Mouse (Mus musculus): ENCODE results near the gene Tnfrsf1a. TPM values are rescaled to one million over a fixed set of nuclear protein-coding genes. Genes with fewer than 3 reads are reported as not detected.

Tnfrsf1a gene
- total RNA-seq, 2 experiments from 2014 or later: 219 to 241 TPM

DNA sequence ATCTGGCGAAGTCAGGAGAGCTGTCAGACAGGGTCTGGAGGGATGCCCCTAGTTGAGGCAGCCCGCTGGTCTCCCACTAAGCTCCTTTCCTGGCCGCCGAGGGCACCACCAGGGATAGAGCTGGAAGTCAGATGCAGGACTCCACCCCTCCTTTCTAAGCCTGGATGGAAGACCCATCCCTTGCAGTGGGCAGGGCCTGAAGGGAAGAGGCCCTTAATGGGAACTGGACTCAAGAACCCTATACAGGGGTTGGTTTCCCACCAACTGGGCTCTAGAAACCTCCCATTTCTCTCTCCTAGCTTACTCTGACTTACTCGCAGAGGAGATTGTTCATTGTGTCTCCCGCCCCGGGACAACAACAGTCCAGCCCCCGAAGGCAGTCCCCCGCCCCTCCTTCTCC, 30.6 kb downstream of the Tnfrsf1a start:
- no peak for DNase-seq (ENCODE audit: low spot score in 2 of 2)

DNA sequence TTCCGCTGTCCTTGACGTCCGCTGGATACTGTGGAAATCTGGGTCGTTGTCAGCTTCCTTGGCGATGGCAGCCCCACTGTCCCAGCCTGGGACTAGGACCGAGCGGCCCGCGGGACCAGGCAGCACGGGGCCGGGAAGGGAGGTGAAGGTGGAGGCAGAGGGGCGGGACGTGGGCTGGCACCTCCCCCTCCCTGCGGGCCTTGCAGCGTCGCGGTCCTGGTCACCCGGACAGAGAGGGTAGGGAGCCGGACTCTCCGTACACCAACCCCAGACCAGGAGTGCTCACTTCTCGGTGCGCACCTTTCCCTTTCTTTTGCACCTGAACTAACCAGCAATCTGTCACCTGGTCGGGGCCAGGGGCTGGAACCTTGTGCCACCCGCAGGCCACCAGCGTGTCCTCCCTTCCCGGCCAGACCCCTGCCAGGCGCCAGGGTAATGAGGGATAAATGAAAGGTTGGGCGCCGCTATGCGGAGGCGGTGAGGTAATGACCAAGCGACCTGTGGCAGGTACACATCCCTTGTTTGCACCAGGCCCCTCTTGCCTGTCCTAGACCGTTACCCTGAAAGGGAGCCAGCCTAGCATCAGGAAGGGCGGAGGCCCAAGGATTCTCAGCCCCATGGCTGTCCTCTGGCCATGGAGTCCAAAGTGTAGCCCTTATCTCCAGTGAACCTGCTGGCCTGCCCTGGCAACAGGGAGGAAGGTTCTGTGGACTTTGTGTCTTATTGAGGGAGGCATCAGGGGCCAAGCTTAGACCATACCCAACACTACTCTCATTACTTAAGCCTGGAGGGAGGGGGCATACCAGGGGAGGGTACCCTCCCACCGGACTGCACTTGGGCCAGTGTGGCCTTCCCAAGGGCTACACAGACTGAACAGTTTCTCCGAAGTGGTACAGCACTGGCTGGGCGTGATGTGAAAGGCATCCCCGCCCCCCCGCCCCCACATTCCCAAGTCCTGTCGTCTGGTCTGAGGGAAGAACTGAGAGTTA, 31.5 kb downstream of the Tnfrsf1a start, which contains the start of gene Plekhg6:
Plekhg6 (minus strand) TSS at position 422 of the 989 bp plus-strand sequence.
- no peak for DNase-seq (ENCODE audit: low spot score in 2 of 2)

DNA sequence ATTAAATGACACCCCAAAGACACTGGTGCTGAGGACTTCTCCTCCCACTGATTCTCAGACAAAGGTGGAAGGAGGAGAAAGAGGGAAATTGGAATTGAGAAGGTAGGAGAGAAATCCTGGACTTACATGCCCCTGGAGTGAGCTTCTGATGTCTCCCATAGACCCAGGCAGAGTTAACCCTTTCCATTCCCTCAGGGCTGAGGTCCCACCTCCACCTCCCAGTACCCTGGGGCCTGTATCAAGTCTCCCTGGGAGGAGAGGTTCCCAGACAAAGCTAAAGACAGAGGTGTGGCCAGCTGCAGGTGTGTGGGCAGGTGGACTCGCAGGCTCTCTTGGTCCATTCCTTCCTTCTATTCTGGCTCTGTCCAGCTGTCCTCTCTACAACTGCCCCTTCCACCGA, 32.9 kb downstream of the Tnfrsf1a start:
- DNase-seq (ENCODE audit: low spot score in 2 of 2): no peak

DNA sequence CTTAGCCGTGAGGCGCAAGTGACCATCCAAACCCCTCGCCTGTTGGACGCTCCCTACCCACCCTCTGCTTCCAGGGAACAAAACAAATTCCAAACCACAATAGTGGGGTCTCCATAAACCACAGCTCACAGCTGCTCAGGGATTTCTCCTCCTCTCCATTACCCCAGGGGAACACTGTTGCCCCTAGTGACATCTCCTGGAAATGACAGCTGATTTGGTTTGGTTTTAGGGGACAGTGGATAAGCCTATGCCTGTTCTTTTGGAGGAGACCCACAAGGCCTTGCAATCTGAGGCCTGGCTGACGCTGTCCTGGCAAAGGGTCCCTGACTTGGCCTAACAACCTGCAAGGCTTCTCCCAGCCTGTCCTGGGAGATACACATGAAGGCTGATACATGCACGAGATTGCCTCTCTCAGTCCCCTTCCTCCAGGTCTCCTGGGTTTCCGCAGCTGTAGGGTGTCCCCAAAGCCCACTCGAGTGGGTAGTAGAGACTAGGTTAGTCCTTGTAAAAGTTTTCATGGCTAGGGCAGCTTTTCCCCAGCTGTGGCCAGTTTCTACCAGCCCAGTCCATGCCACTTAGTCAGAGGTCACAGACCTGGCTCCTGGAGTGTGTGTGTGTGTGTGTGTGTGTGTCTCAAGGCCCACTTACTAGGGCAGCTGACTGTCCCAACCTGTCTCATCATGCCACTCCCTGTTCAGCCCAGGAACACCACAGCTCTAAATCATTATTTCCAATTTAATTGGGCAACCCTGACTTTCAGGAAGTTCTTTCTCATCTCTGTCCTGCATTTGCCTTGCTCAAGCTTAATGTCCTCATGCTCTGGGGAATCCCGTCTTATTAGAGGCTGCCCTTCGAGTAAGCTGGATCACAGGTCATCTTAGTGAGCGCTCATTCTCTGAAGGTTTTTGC, 36.2 kb downstream of the Tnfrsf1a start:
- no peak for DNase-seq (ENCODE audit: low spot score in 2 of 2)

DNA sequence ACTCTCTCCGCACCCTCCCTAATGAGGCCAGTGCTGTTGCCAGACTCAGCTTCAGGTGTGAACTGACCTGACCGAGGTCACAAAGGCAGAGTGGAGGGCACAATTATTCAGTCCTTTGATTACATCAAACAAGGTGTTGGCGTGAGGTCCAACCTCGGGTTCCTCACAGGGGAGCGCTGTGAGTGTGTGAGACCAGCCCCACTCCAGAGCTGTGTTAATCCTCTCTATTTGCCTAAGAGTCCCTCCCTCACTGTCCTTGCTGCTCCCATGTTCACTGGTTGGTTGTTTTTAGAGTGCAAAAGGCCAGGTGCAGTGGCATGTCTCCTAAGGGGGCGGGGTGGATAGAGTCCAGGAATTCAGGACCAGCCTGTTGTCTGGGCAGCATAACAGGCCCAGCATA, 36.9 kb downstream of the Tnfrsf1a start:
- no peak for DNase-seq (ENCODE audit: low spot score in 2 of 2)

DNA sequence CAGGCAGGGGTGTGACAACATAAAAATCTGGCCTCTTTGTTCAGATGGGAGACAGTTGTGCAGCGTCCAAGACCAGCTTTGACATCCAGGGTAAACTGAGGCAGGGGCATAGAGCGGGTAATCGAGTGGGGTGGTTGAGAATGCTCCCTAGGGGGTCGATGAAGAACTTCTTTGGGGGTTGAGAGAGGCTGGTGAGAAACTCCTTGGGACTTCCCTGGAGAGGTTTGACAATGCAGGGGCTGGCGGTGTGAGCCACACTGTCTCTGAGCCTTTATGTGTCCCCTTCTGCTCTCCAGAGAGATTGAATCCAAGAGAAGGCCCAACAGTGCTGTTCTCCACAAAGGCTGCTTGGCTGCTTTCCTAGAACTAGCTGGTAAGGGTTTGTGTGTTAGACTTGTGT, 40.7 kb downstream of the Tnfrsf1a start:
- DNase-seq (ENCODE audit: low spot score in 2 of 2): no peak

DNA sequence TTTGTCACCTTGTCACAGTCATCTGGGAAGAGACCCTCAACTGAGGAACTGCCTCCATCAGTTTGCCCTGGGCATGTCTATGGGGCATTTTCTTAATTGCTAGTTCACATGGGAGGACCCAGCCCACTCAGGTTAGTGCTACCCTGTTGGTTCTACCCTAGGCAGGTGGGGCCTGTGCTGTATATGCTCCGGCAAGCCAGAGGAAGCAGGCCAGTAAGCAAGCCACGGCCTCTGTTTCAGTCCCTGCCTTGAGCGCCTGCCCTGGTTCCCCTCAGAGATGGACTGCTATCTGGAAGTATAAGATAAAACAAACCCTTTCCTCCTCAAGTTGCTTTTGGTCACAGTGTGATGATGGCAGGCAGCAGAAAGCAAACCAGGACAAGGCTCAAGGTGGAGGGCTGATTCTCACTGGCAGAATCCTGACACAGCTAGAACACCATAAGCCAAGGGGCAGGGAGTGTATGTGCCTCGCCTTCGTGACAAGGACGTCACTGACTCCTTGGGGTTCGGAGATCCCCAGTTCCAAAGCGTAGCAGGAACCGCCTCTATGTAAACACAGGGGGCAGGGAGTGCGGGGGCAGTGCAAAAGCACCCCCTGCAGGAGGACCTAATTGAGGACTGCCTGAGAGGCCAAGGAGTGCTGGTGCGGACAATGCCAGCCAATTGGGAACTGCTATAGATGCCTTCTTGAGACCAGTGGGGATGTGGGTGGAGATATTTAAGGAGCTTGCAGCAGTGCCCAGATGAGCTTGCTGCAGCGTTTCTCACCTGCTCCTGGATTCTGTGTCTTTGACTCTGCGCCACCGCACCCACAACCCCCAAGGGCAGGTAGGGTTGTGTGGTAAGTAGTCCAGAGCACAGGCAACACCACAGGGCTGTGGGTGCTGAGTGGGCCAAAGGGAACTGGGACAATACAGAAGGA, 56.6 kb downstream of the Tnfrsf1a start:
- DNase-seq (ENCODE audit: low spot score in 2 of 2): no peak

DNA sequence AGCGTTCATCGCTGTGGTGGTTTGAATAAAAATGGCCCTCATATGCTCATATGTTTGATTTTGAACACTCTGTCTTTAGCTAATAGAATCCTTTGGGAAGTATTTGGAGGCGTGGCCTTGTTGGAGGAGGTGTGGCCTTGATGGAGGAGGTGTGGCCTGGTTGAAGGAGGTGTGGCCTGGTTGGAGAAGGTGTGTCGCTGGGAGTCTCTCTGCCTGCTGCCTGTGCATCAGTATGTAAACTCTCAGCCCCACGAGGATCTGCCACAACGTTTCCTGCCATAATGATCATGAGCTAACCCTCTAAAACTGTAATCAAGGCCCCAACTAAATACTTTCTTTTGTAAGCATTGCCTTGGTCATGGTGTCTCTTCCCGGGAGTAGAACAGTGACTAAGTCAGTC, 58.1 kb downstream of the Tnfrsf1a start:
- DNase-seq (ENCODE audit: low spot score in 2 of 2): no peak

DNA sequence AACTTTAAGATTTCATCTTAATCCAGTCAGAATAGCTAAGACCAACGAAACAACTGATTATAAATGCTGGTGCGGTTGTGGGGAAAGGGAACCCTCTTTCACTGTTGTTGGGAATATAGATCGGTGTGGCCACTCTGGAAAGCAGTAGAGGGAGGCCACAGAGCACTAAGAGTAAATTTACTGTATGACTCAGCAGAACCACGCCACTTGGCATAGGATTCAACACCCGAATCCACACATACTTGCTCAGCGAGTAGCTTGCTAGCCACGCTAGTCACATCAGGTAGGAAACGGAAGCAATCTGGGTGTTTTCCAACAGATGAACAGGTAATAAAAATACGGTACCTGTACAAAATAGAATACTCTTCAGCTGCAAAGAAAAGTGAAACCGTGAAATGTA, 58.5 kb downstream of the Tnfrsf1a start:
- DNase-seq (ENCODE audit: low spot score in 2 of 2): no peak

DNA sequence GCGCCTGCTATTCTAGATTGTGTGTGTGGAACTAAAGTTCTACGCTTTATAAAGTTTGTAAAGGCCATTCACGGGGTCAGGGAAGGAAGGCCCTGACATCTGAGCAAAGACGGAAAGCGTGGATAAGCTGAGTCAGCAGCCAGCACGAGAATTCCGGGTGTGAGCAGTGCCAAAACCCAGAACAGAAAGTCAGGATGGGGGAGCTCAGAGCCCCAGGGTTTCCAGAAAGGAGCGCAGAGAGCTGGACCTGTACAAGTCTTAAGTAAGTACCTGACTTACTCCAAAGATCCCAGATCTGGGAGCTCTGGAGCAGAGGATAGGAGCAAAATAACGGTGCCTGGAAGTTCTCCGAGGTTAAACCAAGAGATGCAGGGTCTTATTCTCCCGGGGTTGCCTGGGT, 61.4 kb downstream of the Tnfrsf1a start:
- DNase-seq (ENCODE audit: low spot score in 2 of 2): no peak

DNA sequence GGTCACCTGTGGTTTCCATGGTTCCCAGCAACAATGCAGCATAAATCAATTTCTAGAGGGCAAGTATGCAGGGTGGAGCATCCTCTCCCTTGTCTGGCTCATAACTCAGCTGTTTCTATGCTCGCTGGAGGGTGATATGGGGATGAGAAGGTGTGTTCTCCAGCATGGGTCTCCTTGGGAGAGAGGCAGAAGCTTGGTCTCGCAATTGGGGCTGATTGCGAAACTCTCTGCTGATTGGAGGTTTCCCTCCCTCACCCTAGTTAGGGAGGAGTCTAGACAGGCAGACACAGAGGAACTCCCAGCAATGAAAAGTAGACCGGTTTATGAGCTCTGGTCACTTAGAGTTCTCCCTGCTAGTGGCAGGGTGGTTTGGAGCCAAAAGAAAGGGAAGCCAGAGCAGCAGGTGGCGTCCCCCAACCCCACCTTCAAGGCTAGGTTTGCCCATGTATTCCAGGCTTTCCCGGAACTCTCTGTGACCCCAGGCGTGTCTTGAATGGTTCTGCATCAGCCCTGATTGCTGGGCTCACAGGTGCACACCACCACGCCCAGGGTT, 61.9 kb downstream of the Tnfrsf1a start:
- no peak for DNase-seq (ENCODE audit: low spot score in 2 of 2)

DNA sequence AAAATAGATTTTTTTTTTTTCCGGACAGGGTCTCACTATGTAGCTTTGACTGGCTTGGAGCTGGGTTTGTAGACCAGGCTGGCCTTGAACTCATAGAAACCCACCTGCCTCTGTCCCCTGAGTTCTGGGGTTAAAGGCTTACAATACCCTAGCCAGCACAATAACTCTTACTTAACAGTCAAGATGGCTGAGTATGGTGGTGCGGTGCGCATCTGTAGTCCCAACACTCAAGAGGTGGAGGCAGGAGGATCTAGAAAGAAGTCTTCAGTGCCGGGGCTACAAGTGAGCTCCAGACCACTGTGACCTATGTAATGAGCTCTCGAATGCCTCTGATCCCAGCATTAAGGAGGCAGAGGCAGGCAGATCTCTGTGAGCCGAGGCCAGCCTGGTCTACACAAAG, 62.5 kb downstream of the Tnfrsf1a start:
- no peak for DNase-seq (ENCODE audit: low spot score in 2 of 2)

Other genes starting within 250 kb of the Tnfrsf1a start
- 10 to 100 TPM; 36.5 to 36.8 TPM for gene Nop2, start 217.5 kb upstream of the Tnfrsf1a start, total RNA-seq (2021)
- 10 to 100 TPM; 42.7 to 49.9 TPM for gene Iffo1, start 204.1 kb upstream of the Tnfrsf1a start, total RNA-seq (2021)
- gene Gapdh, start 182.9 kb upstream of the Tnfrsf1a start, total RNA-seq (2021): 1,000 to 10,000 TPM; 1,146 to 1,218 TPM
- 100 to 1,000 TPM in 1 of 2 experiments, 10 to 100 TPM in 1; 95.5 to 107 TPM for gene Ncapd2, start 157.7 kb upstream of the Tnfrsf1a start, total RNA-seq (2021)
- 100 to 1,000 TPM; 155 to 168 TPM for gene Mrpl51, start 157.6 kb upstream of the Tnfrsf1a start, total RNA-seq (2021)
- gene Vamp1, start 133.8 kb upstream of the Tnfrsf1a start, total RNA-seq (2021): 10 to 100 TPM; 42.5 to 44.0 TPM
- gene Tapbpl, start 117.5 kb upstream of the Tnfrsf1a start, total RNA-seq (2021): 10 to 100 TPM; 10.2 to 11.3 TPM
- gene Cd27, start 112.4 kb upstream of the Tnfrsf1a start, total RNA-seq (2021): under 1 TPM; 0.36 to 0.68 TPM
- gene Tuba3a, start 63.3 kb upstream of the Tnfrsf1a start, total RNA-seq (2021): not detected
- 10 to 100 TPM; 88.9 to 89.8 TPM for gene Ltbr, start 35.5 kb upstream of the Tnfrsf1a start, total RNA-seq (2021)
- gene Scnn1a, start 28.7 kb upstream of the Tnfrsf1a start, total RNA-seq (2021): 1 to 10 TPM; 1.7 to 4.5 TPM
- gene Plekhg6, start 31.4 kb downstream of the Tnfrsf1a start, total RNA-seq (2021): under 1 TPM; 0.59 to 0.62 TPM
- 100 to 1,000 TPM; 141 to 154 TPM for gene Cd9, start 145.4 kb downstream of the Tnfrsf1a start, total RNA-seq (2021)
- gene Vwf, start 197.4 kb downstream of the Tnfrsf1a start, total RNA-seq (2021): 10 to 100 TPM; 19.8 to 20.4 TPM

Measured in adrenal gland, postnatal 4 days (tissue).